Mouse (Mus musculus) lung, embryonic 14.5 days (tissue): ENCODE results near the gene Tex19.2. TPM values are rescaled to one million over a fixed set of nuclear protein-coding genes. Genes with fewer than 3 reads are reported as not detected.

ENCODE experiments used
- ATAC-seq: fragments of 200-750 bp; cut with Nextera tagmentation; 2 replicates; pipeline ENCODE4 v1.8.0; 2017; ENCODE audit warnings: mild to moderate bottlenecking, moderate TSS enrichment, moderate library complexity; ENCODE audit not compliant: insufficient read depth
- DNase-seq: peaks from one replicate; pipeline ENCODE4 v3.0.0-alpha.2; 2015
- H3K27ac ChIP-seq: fragments of 300-500 bp; sonication (generic); 2 replicates; pipeline ENCODE4 v1.5.1; 2014; ENCODE audit warnings: low read depth, mild to moderate bottlenecking, moderate library complexity
- H3K27me3 ChIP-seq: fragments of 300-500 bp; sonication (generic); 2 replicates; pipeline ENCODE4 v1.6.1; 2014; ENCODE audit warnings: low read length, control low read depth; ENCODE audit not compliant: insufficient read depth
- H3K36me3 ChIP-seq: fragments of 300-500 bp; sonication (generic); 2 replicates; pipeline ENCODE4 v1.6.1; 2014; ENCODE audit warnings: control low read depth; ENCODE audit not compliant: insufficient read depth
- H3K4me1 ChIP-seq: fragments of 300-500 bp; sonication (generic); 2 replicates; pipeline ENCODE4 v1.6.1; 2014; ENCODE audit warnings: antibody characterized with exemption, control low read depth; ENCODE audit not compliant: insufficient read depth
- H3K4me2 ChIP-seq: fragments of 300-500 bp; sonication (generic); 2 replicates; pipeline ENCODE4 v1.6.1; 2014; ENCODE audit warnings: mild to moderate bottlenecking
- H3K4me3 ChIP-seq: fragments of 300-500 bp; sonication (generic); 2 replicates; pipeline ENCODE4 v1.5.1; 2014; ENCODE audit warnings: low read depth, low read length
- H3K9ac ChIP-seq: fragments of 300-500 bp; sonication (generic); 2 replicates; pipeline ENCODE4 v1.6.1; 2014
- H3K9me3 ChIP-seq: fragments of 300-500 bp; sonication (generic); 2 replicates; pipeline ENCODE4 v1.6.1; 2016; ENCODE audit warnings: low read depth, low read length, control low read depth
- CTCF ChIP-seq: IDR thresholded peaks from 2 replicates; pipeline ENCODE4 v1.5.1; 2016; ENCODE audit warnings: antibody characterized with exemption, low read depth
- WGBS: fragments of 180-500 bp; shearing (Covaris S2); extraction: QIAGEN DNeasy Blood & Tissue Kit; methylation state at CpG from one replicate; pipeline ENCODE4 v1.1.7; 2014; 5-methylcytosine and 5-hydroxymethylcytosine counted together
- polyA plus RNA-seq: library from polyadenylated mRNA; unstranded; fragments of >200 nt; fragmentation: Nextera tagmentation; extraction: Ambion mirVana; gene quantifications from 2 replicates; pipeline ENCODE4 v1.2.1, GENCODE M21; 2014

Tex19.2 gene
- polyA plus RNA-seq, 1 experiment from 2014 or later: not detected

DNA sequence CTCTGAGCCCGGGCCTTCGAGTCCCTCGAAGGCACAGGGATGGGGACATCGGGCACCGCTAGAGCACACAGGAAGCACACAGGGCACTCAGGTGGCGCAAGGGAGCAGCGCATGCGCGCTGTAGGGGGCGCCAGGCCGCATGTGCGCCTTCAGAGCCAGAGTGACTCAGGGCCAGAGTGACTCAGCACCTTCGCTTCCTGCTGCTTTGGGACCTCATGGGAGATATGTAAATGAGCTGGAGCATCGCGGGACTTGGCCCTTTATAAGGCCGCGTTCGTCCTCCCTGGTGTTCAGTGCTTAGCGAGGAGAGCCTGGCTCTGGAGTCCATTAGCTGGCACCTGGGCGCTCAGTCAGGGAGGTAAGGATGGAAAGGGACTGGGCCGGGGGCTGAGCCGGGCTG is 27.4 kb upstream of the Tex19.2 start, which contains the start of gene Tex19.1:
Gene Tex19.1 (plus strand): TSS at position 279 of the 400 bp plus-strand sequence.
- DNase-seq (no peak), ATAC-seq (no peak)
- Histone ChIP-seq H3K36me3 (no peaks in the 10 kb centered on the region), H3K4me1 (no peaks in the 10 kb centered on the region), H3K27ac (no peak within 1 kb of the TSS), H3K4me3 (no peak within 1 kb of the TSS), H3K9me3 (no peaks in the 10 kb centered on the region), H3K4me2 (no peak within 1 kb of the TSS), H3K27me3 (no peaks in the 10 kb centered on the region), H3K9ac (no peak within 1 kb of the TSS)
- TF ChIP-seq CTCF: no peak; the same call in 1 of the 2 replicates
- 88% methylated on average over 22 of the region's 22 CpGs for WGBS

DNA sequence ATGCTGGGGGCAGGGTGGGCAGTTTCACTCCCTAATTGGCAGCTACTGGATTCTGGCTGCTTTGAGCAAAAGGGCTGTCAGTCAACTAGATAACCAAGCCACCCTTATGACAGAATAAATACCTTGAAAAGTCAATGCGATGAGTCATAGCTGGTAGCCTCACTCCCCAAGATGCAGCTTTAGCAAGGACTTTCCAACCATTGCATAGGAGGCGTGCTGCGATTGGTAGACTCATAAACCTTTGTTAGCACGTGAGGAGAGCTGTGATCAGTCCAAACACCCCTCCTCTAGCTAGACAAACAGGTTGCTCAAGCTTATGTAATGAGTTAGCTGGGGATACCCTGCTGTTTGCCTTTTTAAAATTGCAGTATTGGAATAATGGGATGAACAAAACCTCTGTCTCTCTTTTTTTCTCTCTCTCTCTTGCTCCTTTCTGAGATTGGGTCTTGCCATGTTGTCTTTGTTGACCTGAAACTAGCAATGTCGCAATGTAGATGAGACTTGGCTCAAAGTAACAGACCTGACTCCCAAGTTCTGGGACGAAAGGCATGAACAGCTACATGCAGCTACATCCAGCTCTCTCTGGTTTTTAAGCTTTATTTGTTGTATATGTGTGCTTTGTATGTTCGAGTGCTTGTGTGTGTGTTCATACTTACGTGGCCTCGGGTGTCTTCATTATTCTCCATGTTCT is 25.0 kb upstream of the Tex19.2 start:
- Histone ChIP-seq H3K36me3 (no peaks in the 10 kb centered on the region), H3K4me3 (no peak overlapping the region), H3K27me3 (no peaks in the 10 kb centered on the region), H3K4me1 (no peaks in the 10 kb centered on the region), H3K9me3 (no peaks in the 10 kb centered on the region), H3K9ac (no peak overlapping the region), H3K4me2 (no peak overlapping the region), H3K27ac (no peak overlapping the region)
- no peak for ATAC-seq
- TF ChIP-seq CTCF: no peak
- 69% methylated on average over 9 of the region's 9 CpGs for WGBS
- peak; percentile 3 for DNase-seq

DNA sequence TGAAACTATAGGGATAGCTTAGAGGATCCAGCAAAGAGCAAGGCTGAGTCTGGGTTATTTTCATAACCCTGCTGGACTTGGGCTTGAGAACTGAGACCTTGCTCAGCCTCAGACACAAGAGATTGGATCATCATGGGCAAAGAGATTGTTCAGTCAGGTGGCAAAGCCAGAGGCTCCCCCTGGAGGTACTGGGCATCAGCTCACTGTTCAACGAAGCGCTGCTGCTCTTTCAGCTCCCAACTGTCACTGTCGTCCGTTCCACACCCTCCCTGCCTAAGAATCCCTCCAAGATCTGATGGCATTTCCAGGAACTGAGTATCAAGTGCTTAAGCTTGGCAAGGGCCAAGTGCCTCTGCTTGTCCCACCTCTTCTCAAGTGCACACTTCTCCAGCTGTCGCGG is 20.3 kb upstream of the Tex19.2 start:
- Histone ChIP-seq H3K4me2 (no peak overlapping the region), H3K27me3 (no peaks in the 10 kb centered on the region), H3K4me1 (no peaks in the 10 kb centered on the region), H3K27ac (no peak overlapping the region), H3K4me3 (no peak overlapping the region), H3K9me3 (no peaks in the 10 kb centered on the region), H3K36me3 (no peaks in the 10 kb centered on the region), H3K9ac (no peak overlapping the region)
- DNase-seq (peak; percentile 17), ATAC-seq (no peak)
- peak; percentile 39 for TF ChIP-seq CTCF
- WGBS: 40% methylated on average over 6 of the region's 6 CpGs

DNA sequence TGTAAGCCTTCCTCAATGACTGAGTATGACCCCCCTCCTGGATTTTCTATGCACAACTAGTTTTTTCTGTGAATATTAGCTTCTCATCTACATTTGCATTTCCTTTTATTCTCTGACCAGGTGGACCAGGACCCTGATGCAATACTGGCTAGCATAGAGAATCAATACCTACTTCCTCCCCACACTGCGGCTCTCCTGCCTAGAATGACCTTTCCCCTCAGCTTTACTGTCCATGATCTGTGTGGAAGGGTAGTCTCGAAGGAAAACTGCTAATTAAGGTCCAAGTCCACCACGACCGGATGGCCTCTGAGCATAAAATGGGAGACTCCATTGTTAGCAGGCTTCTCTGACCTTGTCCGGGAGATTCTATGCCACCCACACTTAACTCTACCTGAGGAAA is 19.2 kb upstream of the Tex19.2 start:
- Histone ChIP-seq H3K9ac (no peak overlapping the region), H3K4me2 (no peak overlapping the region), H3K9me3 (no peaks in the 10 kb centered on the region), H3K27ac (no peak overlapping the region), H3K4me1 (no peaks in the 10 kb centered on the region), H3K4me3 (no peak overlapping the region), H3K36me3 (no peaks in the 10 kb centered on the region), H3K27me3 (no peaks in the 10 kb centered on the region)
- DNase-seq: no peak
- TF ChIP-seq CTCF: no peak
- WGBS: 85% methylated on average over 5 of the region's 5 CpGs
- no peak for ATAC-seq

DNA sequence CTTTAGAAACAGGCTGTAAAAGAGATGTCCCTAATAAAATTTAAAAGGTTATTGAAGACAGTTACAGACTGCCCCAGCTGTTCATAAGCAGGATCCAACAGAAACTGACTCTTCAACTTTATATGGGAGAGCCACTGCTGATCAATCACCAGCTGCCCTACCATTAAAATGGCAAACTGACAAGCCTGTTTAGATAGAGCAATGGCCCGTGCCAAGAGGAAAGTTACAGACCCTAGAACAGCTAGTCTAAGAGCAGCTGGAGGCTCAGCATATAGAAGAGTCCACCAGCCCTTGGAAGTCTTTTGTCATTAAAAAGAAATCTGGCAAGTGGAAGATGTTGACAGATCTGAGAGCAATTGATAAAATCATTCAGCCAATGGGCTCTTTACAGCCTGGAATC is 16.1 kb upstream of the Tex19.2 start:
- TF ChIP-seq CTCF: no peak
- no peaks in the 10 kb centered on the region for H3K4me1 ChIP-seq
- WGBS: 11% methylated on average over 1 of the region's 1 CpGs
- peak; percentile 71 for DNase-seq
- no peak overlapping the region for H3K4me2 ChIP-seq
- H3K4me3 ChIP-seq: no peak overlapping the region
- no peaks in the 10 kb centered on the region for H3K9me3 ChIP-seq
- no peak overlapping the region for H3K27ac ChIP-seq
- ATAC-seq: peak; percentile 71; the same call in 1 of the 2 replicates
- no peaks in the 10 kb centered on the region for H3K27me3 ChIP-seq
- H3K9ac ChIP-seq: no peak overlapping the region
- no peaks in the 10 kb centered on the region for H3K36me3 ChIP-seq

DNA sequence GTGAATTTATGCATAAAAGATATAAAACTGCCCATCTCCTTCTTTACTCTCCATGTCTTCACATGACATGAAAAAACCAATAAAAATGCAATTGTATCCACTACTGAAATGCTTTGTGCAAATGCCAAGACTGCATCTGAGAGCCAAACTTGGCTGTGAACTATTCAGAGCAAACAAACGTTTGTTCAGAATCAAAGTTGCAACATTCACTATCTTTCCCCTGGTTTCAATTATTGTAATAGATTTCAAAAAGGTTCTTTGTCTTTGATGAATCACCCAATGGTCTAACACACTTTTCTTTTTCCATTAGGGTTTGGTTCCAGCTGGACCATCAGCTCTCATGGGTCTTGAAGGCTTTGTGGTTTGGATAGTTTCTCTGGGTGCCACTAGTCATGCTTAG is 11.1 kb upstream of the Tex19.2 start:
- DNase-seq: peak; percentile 47
- no peak overlapping the region for H3K4me3 ChIP-seq
- H3K4me1 ChIP-seq: no peaks in the 10 kb centered on the region
- no peak overlapping the region for H3K4me2 ChIP-seq
- no peaks in the 10 kb centered on the region for H3K9me3 ChIP-seq
- no peak overlapping the region for H3K27ac ChIP-seq
- 41% methylated on average over 1 of the region's 1 CpGs for WGBS
- no peak overlapping the region for H3K9ac ChIP-seq
- no peak for TF ChIP-seq CTCF
- no peaks in the 10 kb centered on the region for H3K27me3 ChIP-seq
- no peaks in the 10 kb centered on the region for H3K36me3 ChIP-seq
- no peak for ATAC-seq

DNA sequence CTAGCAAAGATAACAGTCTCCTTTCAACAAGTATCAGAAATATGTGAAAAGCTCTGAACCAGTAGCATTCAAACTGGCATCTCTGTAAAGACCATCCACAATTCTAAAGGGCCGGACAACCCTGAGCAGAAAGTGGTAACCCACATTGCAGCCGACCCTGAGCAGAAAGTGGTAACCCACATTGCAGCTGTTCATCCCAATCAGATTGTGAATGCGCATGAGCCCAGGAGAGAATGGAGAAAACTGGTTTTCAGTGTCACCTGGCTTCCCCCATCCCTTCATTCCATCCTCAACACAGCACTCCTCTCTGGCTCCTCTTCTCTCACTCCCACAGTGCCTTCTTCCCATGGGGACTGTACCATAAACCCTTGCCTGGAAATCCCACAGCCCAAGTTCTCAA is 9.0 kb upstream of the Tex19.2 start:
- Histone ChIP-seq H3K36me3 (no peaks in the 10 kb centered on the region), H3K4me1 (no peaks in the 10 kb centered on the region), H3K27me3 (no peaks in the 10 kb centered on the region), H3K9me3 (no peaks in the 10 kb centered on the region), H3K9ac (no peak overlapping the region), H3K4me3 (no peak overlapping the region), H3K27ac (no peak overlapping the region), H3K4me2 (no peak overlapping the region)
- no peak for TF ChIP-seq CTCF
- WGBS: 92% methylated on average over 3 of the region's 3 CpGs
- no peak for ATAC-seq
- DNase-seq: no peak

DNA sequence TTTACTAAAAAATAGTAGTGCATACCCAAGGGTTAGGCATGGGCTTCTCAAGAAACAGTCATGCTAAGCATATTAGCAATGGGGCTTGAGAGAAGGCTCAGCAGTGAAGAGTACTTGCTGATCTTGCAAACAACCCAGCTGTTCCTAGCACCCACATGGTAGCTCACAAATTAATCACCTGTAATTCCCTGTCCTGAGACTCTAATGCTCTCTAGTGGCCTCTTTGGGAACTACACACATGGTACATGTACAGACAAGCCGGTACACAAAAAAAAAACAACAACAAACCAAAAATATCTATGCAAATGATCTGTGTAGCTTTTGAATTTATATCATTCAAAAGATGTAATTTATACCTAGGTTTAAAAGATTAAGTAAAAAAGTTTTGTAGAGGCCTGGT is 7.9 kb upstream of the Tex19.2 start:
- no peak overlapping the region for H3K4me2 ChIP-seq
- ATAC-seq (no peak), DNase-seq (peak; percentile 45)
- H3K9ac ChIP-seq: no peak overlapping the region
- H3K4me1 ChIP-seq: no peaks in the 10 kb centered on the region
- 84% methylated on average over 1 of the region's 1 CpGs for WGBS
- H3K27ac ChIP-seq: no peak overlapping the region
- no peaks in the 10 kb centered on the region for H3K27me3 ChIP-seq
- TF ChIP-seq CTCF: peak; percentile 60
- H3K9me3 ChIP-seq: no peaks in the 10 kb centered on the region
- H3K4me3 ChIP-seq: no peak overlapping the region
- H3K36me3 ChIP-seq: no peaks in the 10 kb centered on the region
